Comparison of ENCODE assay signal across 26 mouse cellular contexts in the genomic region with DNA sequence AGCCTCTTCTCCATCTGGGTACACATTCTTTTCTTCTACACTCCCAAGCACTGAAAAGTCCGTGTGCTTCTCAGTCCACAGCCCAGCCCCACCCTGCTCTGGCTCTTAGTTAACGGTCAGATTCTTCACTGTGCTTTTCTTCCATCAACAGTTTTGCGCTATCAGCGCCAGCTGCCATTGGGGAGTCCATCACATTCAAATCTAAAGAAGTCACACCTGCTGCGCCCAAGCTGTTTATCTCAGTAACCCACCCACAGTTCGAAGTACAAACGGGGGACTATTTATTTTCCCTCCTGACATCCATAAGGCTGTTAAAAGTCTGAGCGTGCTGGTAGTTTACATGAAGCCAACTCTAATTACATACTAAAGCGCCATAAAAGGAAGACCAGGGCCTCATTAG.
A peak's percentile ranks its signal among the peaks of the same experiment; 100 is the strongest.
DNase-seq lines count a peak whose midpoint lies in the region; ATAC-seq and TF ChIP-seq lines count a peak whose summit lies in the region.
"Had no signal": no experiment of that assay in that cellular context is flagged by ENCODE, and none has a peak within 500 bp of the region (broad histone marks: within the 10 kb centered on the region; RNA-seq: fewer than 3 reads in every experiment).

No protein-coding gene starts in this region.

- peak; percentile 98 to 100 for TF ChIP-seq EP300 in MEL (IDR thresholded peaks at IDR 0.05; ENCODE audit: low read depth in 1 of 2, low read length in 2 of 2)

- peak overlapping the region; percentile 29; the same call in 1 of the 2 replicates for H3K4me2 ChIP-seq in liver, embryonic 15.5 days
- H3K4me2 ChIP-seq in neural tube, embryonic 15.5 days, result no peak overlapping the region
- H3K4me2 ChIP-seq: embryonic facial prominence, embryonic 15.5 days; heart, embryonic 15.5 days; hindbrain, embryonic 15.5 days; neural tube, embryonic 13.5 days had no signal

- no peak for TF ChIP-seq CTCF in MEL (IDR thresholded peaks at IDR 0.05 in 2 of 3, conservative IDR thresholded peaks at IDR 0.05 in 1 of 3; ENCODE audit: control insufficient read depth in 1 of 3, insufficient read depth in 1 of 3, low read depth in 2 of 3, low read length in 3 of 3, poor library complexity in 1 of 3, severe bottlenecking in 1 of 3)

- H3K4me3 ChIP-seq in MEL (ENCODE audit: control insufficient read depth in 1 of 2, insufficient read depth in 1 of 2, low read depth in 2 of 2, low read length in 2 of 2), result peak overlapping the region; percentile 36 to 50
- no peak overlapping the region for H3K4me3 ChIP-seq in liver, embryonic 15.5 days (replicated peaks)
- no peak overlapping the region for H3K4me3 ChIP-seq in neural tube, embryonic 15.5 days (replicated peaks)
- H3K4me3 ChIP-seq: embryonic facial prominence, embryonic 15.5 days; forebrain, embryonic 10.5 days; heart, adult 2 months; heart, embryonic 15.5 days; hindbrain, embryonic 15.5 days; megakaryocyte, embryonic 14.5 days; neural tube, embryonic 13.5 days had no signal

- TF ChIP-seq POLR2A in MEL (IDR thresholded peaks at IDR 0.05; ENCODE audit: control insufficient read depth in 1 of 2, insufficient read depth in 1 of 2, low read depth in 1 of 2, low read length in 2 of 2, poor library complexity in 1 of 2), result no peak; a peak in 2 of 4 replicates

- no peaks in the 10 kb centered on the region for H3K9me3 ChIP-seq in MEL (replicated peaks; ENCODE audit: insufficient read depth, low read length)
- no peaks in the 10 kb centered on the region for H3K9me3 ChIP-seq in liver, embryonic 15.5 days (replicated peaks)
- H3K9me3 ChIP-seq in neural tube, embryonic 15.5 days (replicated peaks), result no peaks in the 10 kb centered on the region
- H3K9me3 ChIP-seq: embryonic facial prominence, embryonic 15.5 days; forebrain, embryonic 10.5 days; heart, embryonic 15.5 days; hindbrain, embryonic 15.5 days; megakaryocyte, embryonic 14.5 days; neural tube, embryonic 13.5 days had no signal

- H3K9ac ChIP-seq in MEL (ENCODE audit: control insufficient read depth, low read depth, low read length, poor library complexity, severe bottlenecking), result peak overlapping the region; percentile 80
- H3K9ac ChIP-seq in liver, embryonic 15.5 days, result no peak overlapping the region
- H3K9ac ChIP-seq in neural tube, embryonic 15.5 days (replicated peaks), result no peak overlapping the region
- H3K9ac ChIP-seq: embryonic facial prominence, embryonic 15.5 days; forebrain, postnatal 0 days; heart, embryonic 15.5 days; hindbrain, embryonic 15.5 days; neural tube, embryonic 13.5 days had no signal

- DNase-seq in cerebellum, postnatal 10 days, result peak; percentile 24 to 25
- DNase-seq in cerebellum, postnatal 4 days (ENCODE audit: low spot score in 2 of 2), result no peak
- peak; percentile 91 for DNase-seq in MEL (ENCODE audit: low read depth, low spot score)
- DNase-seq in right cerebral cortex, postnatal 25 days, result no peak
- DNase-seq in natural killer cell, adult 2 months (ENCODE audit: low spot score in 2 of 2), result no peak
- DNase-seq: adrenal gland, postnatal 14 days; cerebellum, adult 11 months; forebrain, postnatal 0 days; gastrocnemius, postnatal 25 days; heart, adult 2 months; heart, postnatal 4 days; kidney, postnatal 36 days; layer of hippocampus, postnatal 36 days; lung, postnatal 10 days; midbrain, embryonic 14.5 days; right cerebral cortex, postnatal 4 days; thymus, postnatal 14 days had no signal

- WGBS in liver, embryonic 15.5 days (ENCODE audit: insufficient replicate concordance), result 44% methylated on average over 9 of the region's 9 CpGs
- WGBS in neural tube, embryonic 15.5 days, result 66% methylated on average over 9 of the region's 9 CpGs

- no peak for TF ChIP-seq RAD21 in MEL (IDR thresholded peaks at IDR 0.05; ENCODE audit: low read depth, low read length)

- peaks cover 0 to 40% of the 10 kb centered on the region in 2 experiments; a peak in 2 of 4 replicates for H3K36me3 ChIP-seq in MEL (ENCODE audit: control insufficient read depth in 1 of 2, insufficient read depth in 2 of 2, low read length in 2 of 2)
- H3K36me3 ChIP-seq in liver, embryonic 15.5 days (replicated peaks), result no peaks in the 10 kb centered on the region
- no peaks in the 10 kb centered on the region for H3K36me3 ChIP-seq in neural tube, embryonic 15.5 days
- H3K36me3 ChIP-seq: embryonic facial prominence, embryonic 15.5 days; forebrain, embryonic 10.5 days; heart, embryonic 15.5 days; hindbrain, embryonic 15.5 days; neural tube, embryonic 13.5 days had no signal

- H3K4me1 ChIP-seq in MEL (ENCODE audit: control insufficient read depth in 1 of 2, insufficient read depth in 2 of 2, low read length in 2 of 2), result peaks cover 3 to 51% of the 10 kb centered on the region in 2 experiments
- peaks cover 25% of the 10 kb centered on the region for H3K4me1 ChIP-seq in liver, embryonic 15.5 days (replicated peaks)
- H3K4me1 ChIP-seq in neural tube, embryonic 15.5 days, result no peaks in the 10 kb centered on the region
- H3K4me1 ChIP-seq: embryonic facial prominence, embryonic 15.5 days; hindbrain, embryonic 15.5 days had no signal

- peak overlapping the region; percentile 100 for H3K27ac ChIP-seq in MEL (ENCODE audit: control insufficient read depth, low read depth, low read length)
- no peak overlapping the region for H3K27ac ChIP-seq in liver, embryonic 15.5 days (replicated peaks)
- no peak overlapping the region for H3K27ac ChIP-seq in neural tube, embryonic 15.5 days (replicated peaks)
- H3K27ac ChIP-seq: embryonic facial prominence, embryonic 15.5 days; forebrain, embryonic 10.5 days; heart, adult 2 months; heart, embryonic 15.5 days; hindbrain, embryonic 15.5 days; neural tube, embryonic 13.5 days had no signal

- no peaks in the 10 kb centered on the region; the same call in 1 of the 2 replicates for H3K79me2 ChIP-seq in MEL (ENCODE audit: control insufficient read depth, insufficient read depth, low read length, poor library complexity)

- ATAC-seq in erythroid progenitor cell, adult 5-6 weeks (replicated peaks; ENCODE audit: low FRiP score, poor library complexity, severe bottlenecking), result peak; percentile 67
- ATAC-seq in liver, embryonic 15.5 days (ENCODE audit: insufficient read depth), result peak; percentile 56
- ATAC-seq in neural tube, embryonic 15.5 days (ENCODE audit: low FRiP score), result no peak
- ATAC-seq: forebrain, postnatal 0 days had no signal

- no peaks in the 10 kb centered on the region for H3K27me3 ChIP-seq in MEL (ENCODE audit: control insufficient read depth in 1 of 2, insufficient read depth in 2 of 2, low read length in 2 of 2)
- no peaks in the 10 kb centered on the region for H3K27me3 ChIP-seq in liver, embryonic 15.5 days
- 0 out of 2 replicates have a peak, but pooled peaks cover 2% of the 10 kb centered on the region for H3K27me3 ChIP-seq in neural tube, embryonic 15.5 days (replicated peaks)
- H3K27me3 ChIP-seq: embryonic facial prominence, embryonic 15.5 days; heart, embryonic 15.5 days; hindbrain, embryonic 15.5 days; neural tube, embryonic 13.5 days had no signal

TF ChIP-seq in MEL, 35 proteins besides CTCF, POLR2A, EP300 and RAD21:
- TF ChIP-seq ZMIZ1 (IDR thresholded peaks at IDR 0.05; ENCODE audit: low read depth, low read length) (no peak), POLR2AphosphoS2 (IDR thresholded peaks at IDR 0.05; ENCODE audit: low read length) (no peak), SIN3A (IDR thresholded peaks at IDR 0.05; ENCODE audit: low read length) (peak; percentile 89), ETS1 (IDR thresholded peaks at IDR 0.05; ENCODE audit: low read depth, low read length) (peak; percentile 90), POLR2AphosphoS5 (IDR thresholded peaks at IDR 0.05; ENCODE audit: borderline replicate concordance, low read depth, low read length) (no peak), TAL1 (IDR thresholded peaks at IDR 0.05; ENCODE audit: low read length) (peak; percentile 99), CHD1 (IDR thresholded peaks at IDR 0.05; ENCODE audit: low read depth, low read length) (no peak), MEF2A (IDR thresholded peaks at IDR 0.05; ENCODE audit: extremely low read depth, insufficient replicate concordance, low read depth, low read length, poor library complexity, severe bottlenecking) (no peak), MAX (IDR thresholded peaks at IDR 0.05; ENCODE audit: low read length) (peak; percentile 85), USF1 (IDR thresholded peaks at IDR 0.05; ENCODE audit: low read depth, low read length) (no peak), GATA1 (IDR thresholded peaks at IDR 0.05; ENCODE audit: low read depth, low read length) (peak; percentile 98), SMC3 (IDR thresholded peaks at IDR 0.05; ENCODE audit: low read depth, low read length) (no peak), ZKSCAN1 (IDR thresholded peaks at IDR 0.05; ENCODE audit: low read depth, low read length) (no peak), UBTF (IDR thresholded peaks at IDR 0.05; ENCODE audit: borderline replicate concordance, insufficient read depth, low read depth, low read length) (no peak), JUND (IDR thresholded peaks at IDR 0.05; ENCODE audit: low read depth, low read length) (0 out of 2 replicates have a peak, but pooled peaks have one; percentile 68), MAZ (IDR thresholded peaks at IDR 0.05; ENCODE audit: low read depth, low read length) (no peak), RCOR1 (IDR thresholded peaks at IDR 0.05; ENCODE audit: low read depth, low read length) (peak; percentile 76), MYB (IDR thresholded peaks at IDR 0.05; ENCODE audit: low read depth, low read length) (peak; percentile 99), MXI1 (IDR thresholded peaks at IDR 0.05; ENCODE audit: low read depth, low read length) (no peak), TCF12 (IDR thresholded peaks at IDR 0.05; ENCODE audit: low read depth, low read length) (peak; percentile 98), KAT2A (conservative IDR thresholded peaks at IDR 0.05; ENCODE audit: low read depth, low read length) (no peak), ZC3H11A (IDR thresholded peaks at IDR 0.05; ENCODE audit: low read depth, low read length) (no peak), MYC (IDR thresholded peaks at IDR 0.05; ENCODE audit: low read depth, low read length) (0 out of 2 replicates have a peak, but pooled peaks have one; percentile 43), ZNF384 (IDR thresholded peaks at IDR 0.05; ENCODE audit: low read depth, low read length) (no peak), NELFE (IDR thresholded peaks at IDR 0.05; ENCODE audit: low read depth, low read length) (no peak), BHLHE40 (IDR thresholded peaks at IDR 0.05; ENCODE audit: borderline replicate concordance, low read depth, low read length) (peak; percentile 76; the same call in 1 of the 2 replicates), TBP (IDR thresholded peaks at IDR 0.05; ENCODE audit: low read depth, low read length) (peak; percentile 81), E2F4 (IDR thresholded peaks at IDR 0.05; ENCODE audit: borderline replicate concordance, low read depth, low read length) (no peak)

Comparison
In these comparisons a context has a peak if more than half of its experiments do, and no peak if none do; other contexts are left out.
1. DNase-seq: peak in cerebellum, postnatal 10 days (2 of 2) and MEL (single experiment); none in cerebellum, postnatal 4 days (0 of 2), right cerebral cortex, postnatal 25 days (single experiment) and natural killer cell, adult 2 months (0 of 2).
2. H3K4me3 ChIP-seq: peak in MEL (2 of 2); none in liver, embryonic 15.5 days (single experiment) and neural tube, embryonic 15.5 days (single experiment).